Mouse (Mus musculus) limb, embryonic 13.5 days (tissue): ENCODE measurements around the gene Habp2. TPM values are rescaled to one million over a fixed set of nuclear protein-coding genes. Genes with fewer than 3 reads are reported as not detected.
A peak's percentile ranks its signal among the peaks of the same experiment; 100 is the strongest.

ENCODE experiments used
- ATAC-seq: fragments of 200-750 bp; cut with Nextera tagmentation; 2 replicates; pipeline ENCODE4 v1.8.0; 2017; ENCODE audit warnings: low read depth, moderate number of reproducible peaks, moderate TSS enrichment; ENCODE audit not compliant: low FRiP score
- H3K27ac ChIP-seq: fragments of 300-500 bp; sonication (generic); 2 replicates; pipeline ENCODE4 v1.5.1; 2015; ENCODE audit warnings: inconsistent platforms, mild to moderate bottlenecking, moderate library complexity
- H3K27me3 ChIP-seq: fragments of 300-500 bp; sonication (generic); 2 replicates; pipeline ENCODE4 v1.6.1; 2015; ENCODE audit warnings: mild to moderate bottlenecking, inconsistent platforms
- H3K36me3 ChIP-seq: fragments of 300-500 bp; sonication (generic); 2 replicates; pipeline ENCODE4 v1.6.1; 2015; ENCODE audit warnings: inconsistent platforms, mild to moderate bottlenecking, moderate library complexity
- H3K4me1 ChIP-seq: fragments of 300-500 bp; sonication (generic); 2 replicates; pipeline ENCODE4 v1.6.1; 2015; ENCODE audit warnings: inconsistent platforms
- H3K4me2 ChIP-seq: fragments of 300-500 bp; sonication (generic); replicated peaks from 2 replicates; pipeline ENCODE4 v1.6.1; 2015; ENCODE audit warnings: inconsistent platforms, mild to moderate bottlenecking, moderate library complexity
- H3K4me3 ChIP-seq: fragments of 300-500 bp; sonication (generic); 2 replicates; pipeline ENCODE4 v1.5.1; 2015; ENCODE audit warnings: moderate library complexity, mild to moderate bottlenecking, inconsistent platforms
- H3K9ac ChIP-seq: fragments of 300-500 bp; sonication (generic); 2 replicates; pipeline ENCODE4 v1.6.1; 2015; ENCODE audit warnings: mild to moderate bottlenecking, inconsistent platforms
- H3K9me3 ChIP-seq: fragments of 300-500 bp; sonication (generic); 2 replicates; pipeline ENCODE4 v1.6.1; 2016; ENCODE audit warnings: inconsistent platforms
- WGBS: fragments of 180-500 bp; shearing (Covaris S2); methylation state at CpG from one replicate; pipeline ENCODE4 v1.1.7; 2015; 5-methylcytosine and 5-hydroxymethylcytosine counted together
- polyA plus RNA-seq: library from polyadenylated mRNA; unstranded; fragments of >200 nt; fragmentation: Nextera tagmentation; extraction: Ambion mirVana; gene quantifications from 2 replicates; pipeline ENCODE4 v1.2.1, GENCODE M21; 2015

Gene Habp2
- polyA plus RNA-seq, 1 experiment from 2014 or later, result 0.10 TPM

DNA sequence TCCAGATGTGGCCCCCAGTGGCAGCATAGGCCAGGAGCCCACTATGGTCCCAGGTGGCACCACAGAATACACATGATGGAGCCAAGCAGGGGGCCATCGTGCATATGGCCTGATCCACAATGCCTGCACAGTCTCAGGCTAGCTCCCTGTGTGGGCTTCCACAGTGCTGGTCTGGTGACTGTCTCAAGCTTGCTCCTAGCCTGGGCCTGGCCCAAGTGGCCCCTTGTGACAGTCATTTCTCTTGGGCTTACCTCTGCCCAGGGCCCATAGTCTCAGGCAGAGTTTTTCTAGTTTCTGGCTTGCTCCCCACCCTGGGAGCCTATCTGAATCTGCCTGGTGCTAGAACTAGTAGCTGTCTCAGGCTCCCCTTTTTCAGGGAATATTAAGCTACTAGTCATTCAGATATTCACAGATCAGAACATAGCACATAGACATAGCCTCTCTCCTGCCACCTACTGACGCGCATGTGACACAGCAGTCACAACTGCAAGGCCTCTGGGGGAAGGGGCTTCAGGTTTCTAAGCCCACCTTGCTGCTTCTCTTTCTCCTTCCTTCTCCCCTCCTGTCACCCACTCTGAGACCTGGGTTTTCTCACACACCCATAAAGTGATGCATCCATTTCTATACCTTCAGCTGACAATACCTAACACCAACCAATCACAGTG, 9.7 kb upstream of the Habp2 start:
- Histone ChIP-seq H3K9ac (no peak overlapping the region), H3K36me3 (no peaks in the 10 kb centered on the region), H3K4me3 (no peak overlapping the region), H3K4me2 (no peak overlapping the region), H3K27me3 (peaks cover 12% of the 10 kb centered on the region; the same call in 1 of the 2 replicates), H3K4me1 (no peaks in the 10 kb centered on the region), H3K9me3 (no peaks in the 10 kb centered on the region), H3K27ac (no peak overlapping the region)
- ATAC-seq, result no peak
- 59% methylated on average over 3 of the region's 3 CpGs for WGBS

DNA sequence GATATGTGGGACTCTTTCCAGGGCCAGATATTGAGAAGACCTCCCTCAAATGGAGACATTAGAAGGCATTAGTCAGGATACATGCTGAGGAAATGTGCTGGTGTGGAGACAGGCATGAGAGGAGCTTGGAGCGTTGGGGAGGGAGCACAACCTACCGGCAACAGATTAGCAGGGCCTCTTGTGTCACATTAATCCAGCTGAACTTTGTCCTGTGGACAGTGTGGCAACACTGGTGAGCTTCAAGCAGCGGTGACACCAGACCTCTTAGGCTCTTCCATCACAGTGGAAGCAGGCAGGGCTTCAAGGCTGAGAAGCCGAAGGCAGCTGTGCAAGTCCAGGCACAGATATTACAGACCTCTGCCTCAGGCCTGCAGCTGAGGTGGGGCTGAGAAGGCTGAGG, 9.0 kb upstream of the Habp2 start:
- H3K4me2 ChIP-seq, result no peak overlapping the region
- no peaks in the 10 kb centered on the region for H3K36me3 ChIP-seq
- H3K9ac ChIP-seq, result no peak overlapping the region
- H3K4me3 ChIP-seq, result no peak overlapping the region
- 74% methylated on average over 4 of the region's 4 CpGs for WGBS
- H3K27me3 ChIP-seq, result peaks cover 12% of the 10 kb centered on the region; the same call in 1 of the 2 replicates
- H3K4me1 ChIP-seq, result no peaks in the 10 kb centered on the region
- H3K9me3 ChIP-seq, result no peaks in the 10 kb centered on the region
- no peak for ATAC-seq
- no peak overlapping the region for H3K27ac ChIP-seq

DNA sequence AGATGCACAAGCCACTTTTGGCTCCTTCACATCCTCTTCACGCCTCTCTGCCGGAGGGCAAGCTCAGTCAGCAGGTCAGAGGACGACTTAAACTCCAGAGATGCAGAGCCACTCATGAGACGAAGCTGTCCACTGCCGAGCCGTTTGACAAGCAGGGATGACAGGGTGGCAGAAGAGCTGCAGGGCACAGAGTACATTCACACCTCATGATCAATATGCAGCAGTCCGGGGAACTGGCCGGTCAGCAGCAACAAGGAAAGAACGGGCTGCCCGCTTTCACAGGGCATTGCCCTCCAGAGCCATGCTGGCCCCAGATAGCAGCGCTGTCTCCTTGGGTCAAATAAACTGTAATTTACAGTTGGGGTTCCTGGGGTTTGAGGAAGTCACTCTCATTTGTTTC, 8.6 kb upstream of the Habp2 start:
- 82% methylated on average over 11 of the region's 11 CpGs for WGBS
- no peak overlapping the region for H3K4me3 ChIP-seq

DNA sequence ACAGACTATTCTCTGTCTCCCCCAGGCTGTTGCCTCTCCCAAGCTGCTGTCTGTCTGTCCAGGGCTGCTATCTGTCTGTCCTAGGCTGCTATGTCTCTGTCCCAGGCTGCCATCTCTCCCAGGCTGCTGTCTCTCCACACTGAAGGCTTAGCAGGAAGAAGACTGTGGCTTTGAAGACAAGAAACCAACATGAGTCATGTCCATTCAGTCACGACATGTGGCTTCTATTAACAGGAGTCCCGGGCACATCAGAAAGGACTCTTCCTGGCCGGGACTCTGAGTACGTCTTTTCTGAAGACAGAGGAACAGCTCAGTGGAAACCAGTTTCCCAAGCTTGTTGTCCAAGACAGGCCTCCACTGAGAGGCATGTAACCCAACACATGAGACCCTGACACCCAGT, 1.7 kb upstream of the Habp2 start:
- H3K36me3 ChIP-seq, result no peaks in the 10 kb centered on the region
- H3K4me3 ChIP-seq, result no peak overlapping the region
- no peaks in the 10 kb centered on the region; the same call in 1 of the 2 replicates for H3K27me3 ChIP-seq
- no peaks in the 10 kb centered on the region for H3K9me3 ChIP-seq
- 17% methylated on average over 4 of the region's 4 CpGs for WGBS
- H3K4me1 ChIP-seq, result peaks cover 8% of the 10 kb centered on the region; the same call in 1 of the 2 replicates
- no peak overlapping the region for H3K4me2 ChIP-seq
- ATAC-seq, result no peak
- no peak overlapping the region for H3K27ac ChIP-seq
- H3K9ac ChIP-seq, result no peak overlapping the region

More for the DNA sequence above, 8.6 kb upstream of the Habp2 start:
- ATAC-seq, result no peak
- Histone ChIP-seq H3K9me3 (no peaks in the 10 kb centered on the region), H3K9ac (no peak overlapping the region), H3K4me1 (no peaks in the 10 kb centered on the region), H3K36me3 (no peaks in the 10 kb centered on the region), H3K4me2 (no peak overlapping the region), H3K27ac (no peak overlapping the region), H3K27me3 (peaks cover 12% of the 10 kb centered on the region; the same call in 1 of the 2 replicates)

DNA sequence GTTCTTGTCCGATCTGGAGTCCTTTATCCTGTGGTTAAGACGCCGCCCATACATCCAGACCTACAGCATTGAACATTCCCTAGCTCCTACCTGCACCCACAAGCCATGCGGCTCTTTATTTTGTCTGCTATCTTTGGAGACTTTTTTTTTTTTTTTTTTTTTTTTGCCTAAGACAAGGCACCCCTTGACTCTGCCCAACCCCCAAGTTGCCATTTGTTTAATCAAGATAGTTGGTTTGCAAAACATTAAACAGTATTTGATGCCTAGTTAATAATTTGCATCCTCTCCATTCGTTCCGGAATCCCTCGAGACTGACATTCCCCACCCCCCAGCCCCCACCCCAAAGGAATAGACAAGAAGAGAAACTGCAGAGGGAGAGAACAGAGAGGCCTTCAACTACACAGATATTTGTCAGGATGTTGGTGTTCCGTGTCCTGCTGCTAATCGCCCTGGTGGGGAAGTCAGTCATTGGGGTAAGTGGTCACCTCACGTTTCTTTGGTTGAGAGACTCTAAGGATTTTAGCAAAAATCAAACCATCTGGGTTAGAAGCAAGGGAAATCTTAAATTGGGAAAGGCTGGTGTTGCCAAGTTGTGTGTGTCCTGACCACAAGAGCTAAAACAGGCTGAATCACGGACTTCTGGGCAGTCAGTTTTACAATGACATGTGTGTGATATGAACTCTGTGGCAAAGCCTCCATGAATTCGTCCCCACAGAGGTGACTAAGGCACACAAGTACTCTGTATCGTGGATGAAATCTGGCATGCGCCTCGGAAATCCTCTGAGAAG, 837 bp downstream of the Habp2 start:
- no peak overlapping the region for H3K4me3 ChIP-seq
- no peaks in the 10 kb centered on the region; the same call in 1 of the 2 replicates for H3K27me3 ChIP-seq
- no peak overlapping the region for H3K27ac ChIP-seq
- 83% methylated on average over 15 of the region's 15 CpGs for WGBS
- H3K9me3 ChIP-seq, result no peaks in the 10 kb centered on the region
- no peak for ATAC-seq
- H3K4me1 ChIP-seq, result peaks cover 31% of the 10 kb centered on the region
- no peak overlapping the region for H3K9ac ChIP-seq
- no peak overlapping the region for H3K4me2 ChIP-seq
- H3K36me3 ChIP-seq, result no peaks in the 10 kb centered on the region

DNA sequence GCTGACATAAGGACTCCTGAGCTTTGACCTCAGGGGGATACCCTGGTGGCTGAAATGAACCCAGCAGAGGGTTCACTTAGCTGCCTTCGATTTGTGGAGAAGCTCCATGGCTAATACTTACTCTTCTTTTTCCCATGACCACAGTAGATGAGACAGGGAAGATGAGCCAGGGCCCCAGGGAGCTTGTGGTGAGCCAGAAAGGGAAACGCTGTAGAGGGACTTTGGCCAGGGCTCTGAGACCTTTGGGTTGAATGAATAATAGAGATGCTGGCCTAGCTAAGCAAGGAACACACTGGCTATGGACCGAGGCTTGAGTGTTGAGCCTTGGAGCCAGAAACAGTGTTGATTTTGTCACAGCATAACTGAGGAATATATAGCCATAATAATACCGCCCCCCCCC, 1.5 kb downstream of the Habp2 start:
- Histone ChIP-seq H3K9me3 (no peaks in the 10 kb centered on the region), H3K4me2 (no peak overlapping the region), H3K27me3 (no peaks in the 10 kb centered on the region; the same call in 1 of the 2 replicates), H3K9ac (no peak overlapping the region), H3K4me1 (peaks cover 31% of the 10 kb centered on the region), H3K36me3 (no peaks in the 10 kb centered on the region), H3K4me3 (no peak overlapping the region), H3K27ac (no peak overlapping the region)
- WGBS, result 81% methylated on average over 4 of the region's 4 CpGs
- ATAC-seq, result no peak

DNA sequence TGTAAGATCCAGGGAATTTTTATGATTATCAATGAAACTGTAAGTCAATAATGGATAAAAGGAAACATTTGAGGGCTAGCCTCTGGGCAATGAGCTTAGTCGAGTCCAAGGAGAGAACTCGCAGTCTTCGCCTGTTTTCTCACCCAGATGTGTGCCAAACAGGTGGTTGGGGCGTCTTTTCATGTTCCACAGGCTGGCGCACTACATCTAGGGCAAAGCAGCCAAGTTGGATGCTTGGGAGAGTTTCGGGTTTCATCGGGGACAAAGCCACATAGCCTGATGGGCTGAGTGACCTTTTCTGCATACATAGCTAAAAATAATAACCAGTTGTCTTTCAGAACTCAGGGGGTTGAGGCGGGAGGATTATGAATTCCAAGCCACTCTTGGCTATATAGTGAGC, 2.7 kb downstream of the Habp2 start:
- WGBS, result 83% methylated on average over 8 of the region's 8 CpGs
- H3K9ac ChIP-seq, result no peak overlapping the region
- no peaks in the 10 kb centered on the region for H3K36me3 ChIP-seq
- ATAC-seq, result no peak
- no peak overlapping the region for H3K27ac ChIP-seq
- no peak overlapping the region for H3K4me3 ChIP-seq
- no peaks in the 10 kb centered on the region for H3K9me3 ChIP-seq
- H3K27me3 ChIP-seq, result no peaks in the 10 kb centered on the region; the same call in 1 of the 2 replicates
- no peak overlapping the region for H3K4me2 ChIP-seq
- H3K4me1 ChIP-seq, result peaks cover 28% of the 10 kb centered on the region

DNA sequence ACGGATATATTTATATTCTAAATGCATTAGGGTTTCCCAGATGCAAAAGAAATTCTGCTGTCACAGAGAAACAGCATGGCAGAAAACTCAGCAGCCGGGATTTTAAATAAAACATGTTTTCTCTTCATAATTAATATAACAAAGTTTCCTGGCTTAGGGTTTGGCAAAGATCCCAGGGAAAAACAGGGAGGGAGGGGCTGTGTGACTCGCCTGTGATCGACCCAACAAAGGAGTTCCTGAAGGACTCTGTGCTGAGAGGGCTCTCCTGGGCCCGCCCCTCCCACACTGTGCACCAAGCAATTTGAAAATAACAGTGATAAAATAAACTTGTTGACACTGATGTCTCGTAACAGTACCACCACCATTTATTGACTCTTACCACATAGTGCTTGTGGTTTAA, 5.0 kb downstream of the Habp2 start:
- Histone ChIP-seq H3K4me2 (no peak overlapping the region), H3K9me3 (no peaks in the 10 kb centered on the region), H3K36me3 (no peaks in the 10 kb centered on the region), H3K27ac (peak overlapping the region; percentile 28), H3K9ac (no peak overlapping the region), H3K4me3 (no peak overlapping the region), H3K27me3 (peaks cover 6% of the 10 kb centered on the region; the same call in 1 of the 2 replicates), H3K4me1 (peaks cover 28% of the 10 kb centered on the region)
- peak; percentile 60; the same call in 1 of the 2 replicates for ATAC-seq
- 49% methylated on average over 6 of the region's 6 CpGs for WGBS

DNA sequence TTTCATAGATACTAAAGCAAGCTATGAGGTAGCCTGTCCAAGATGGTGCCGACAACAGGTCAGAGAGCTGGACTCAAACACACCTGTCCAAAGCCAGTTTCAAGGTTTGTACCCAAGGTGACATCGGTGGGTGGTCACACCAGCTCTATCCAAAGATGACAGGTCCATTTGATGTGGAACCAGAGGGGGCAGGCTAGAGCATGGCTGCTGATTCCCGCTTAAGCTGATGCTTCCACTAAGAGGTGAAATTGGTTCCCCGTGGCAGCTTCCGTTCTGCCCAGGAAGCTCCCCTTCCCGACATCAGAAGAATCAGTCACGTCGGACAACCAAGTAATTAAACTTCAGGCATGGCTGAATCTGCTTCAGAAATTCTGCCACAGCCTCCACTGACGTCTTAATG, 5.4 kb downstream of the Habp2 start:
- Histone ChIP-seq H3K4me2 (no peak overlapping the region), H3K4me3 (no peak overlapping the region), H3K27ac (no peak overlapping the region), H3K36me3 (no peaks in the 10 kb centered on the region), H3K9ac (no peak overlapping the region), H3K9me3 (no peaks in the 10 kb centered on the region), H3K4me1 (peaks cover 28% of the 10 kb centered on the region), H3K27me3 (peaks cover 6% of the 10 kb centered on the region; the same call in 1 of the 2 replicates)
- no peak for ATAC-seq
- 65% methylated on average over 9 of the region's 9 CpGs for WGBS

DNA sequence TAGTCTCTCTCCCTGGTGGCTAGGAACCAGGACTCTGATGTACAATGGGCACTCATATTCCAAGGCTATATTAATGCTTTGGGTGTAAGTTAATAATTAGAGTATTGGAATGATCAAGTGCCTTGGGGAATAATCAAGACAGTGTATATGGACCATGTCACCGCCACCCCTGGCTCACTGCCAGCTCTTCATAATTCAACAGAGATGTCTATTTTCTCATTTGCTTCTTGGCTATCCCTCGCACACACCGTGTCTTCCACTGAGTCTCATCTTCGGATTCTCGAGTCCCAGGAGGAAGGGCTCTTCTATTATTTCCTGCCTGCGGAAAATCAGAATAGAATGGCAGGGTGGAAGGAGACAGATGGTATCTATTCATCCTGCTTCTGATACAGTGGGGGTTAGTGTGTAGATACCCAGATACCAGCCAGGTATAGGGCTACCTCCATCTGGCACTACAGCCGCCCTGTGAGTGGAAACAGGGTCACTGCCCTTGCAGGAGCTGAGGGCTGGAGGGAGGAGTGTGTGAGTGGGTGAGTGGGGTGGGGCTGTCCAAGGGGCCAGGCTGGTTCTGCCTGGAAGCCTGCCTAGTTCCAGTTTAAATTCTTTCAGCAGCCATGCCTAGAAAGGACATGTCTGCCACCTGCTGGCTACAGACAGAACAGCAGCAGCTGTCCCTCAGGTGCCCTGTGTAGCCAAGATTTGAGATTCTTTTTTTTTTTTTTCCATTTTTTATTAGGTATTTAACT, 7.9 kb downstream of the Habp2 start:
- H3K9me3 ChIP-seq, result no peaks in the 10 kb centered on the region
- WGBS, result 66% methylated on average over 7 of the region's 7 CpGs
- H3K27me3 ChIP-seq, result peaks cover 6% of the 10 kb centered on the region; the same call in 1 of the 2 replicates
- 0 out of 2 replicates have a peak overlapping the region, but pooled peaks have one; percentile 4 for H3K4me2 ChIP-seq
- peak; percentile 68 for ATAC-seq
- H3K4me3 ChIP-seq, result no peak overlapping the region
- H3K4me1 ChIP-seq, result peaks cover 28% of the 10 kb centered on the region
- H3K36me3 ChIP-seq, result no peaks in the 10 kb centered on the region
- no peak overlapping the region for H3K9ac ChIP-seq
- no peak overlapping the region for H3K27ac ChIP-seq

DNA sequence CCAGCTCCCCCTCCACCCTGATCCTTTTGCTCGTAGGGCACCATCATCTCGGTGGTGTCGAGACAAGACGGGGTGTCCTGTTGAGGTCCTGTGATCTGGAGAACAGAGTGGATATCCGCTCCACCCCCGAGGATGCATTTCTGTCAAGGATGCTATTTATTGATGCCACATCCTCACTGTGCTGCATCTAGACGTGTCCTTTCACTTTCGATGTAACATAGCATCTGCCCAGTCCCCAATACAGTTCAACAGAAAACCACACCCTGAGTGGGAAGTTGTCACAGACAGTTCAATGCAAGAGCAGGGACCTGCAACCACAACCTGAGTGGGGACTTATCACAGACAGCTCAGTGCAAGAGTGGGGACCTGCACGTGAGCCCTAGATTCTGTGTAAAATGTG, 9.7 kb downstream of the Habp2 start:
- Histone ChIP-seq H3K9ac (no peak overlapping the region), H3K4me2 (no peak overlapping the region), H3K27me3 (peaks cover 6% of the 10 kb centered on the region; the same call in 1 of the 2 replicates), H3K9me3 (no peaks in the 10 kb centered on the region), H3K4me1 (peaks cover 20% of the 10 kb centered on the region), H3K36me3 (no peaks in the 10 kb centered on the region), H3K4me3 (no peak overlapping the region), H3K27ac (no peak overlapping the region)
- no peak for ATAC-seq
- WGBS, result 81% methylated on average over 9 of the region's 9 CpGs

DNA sequence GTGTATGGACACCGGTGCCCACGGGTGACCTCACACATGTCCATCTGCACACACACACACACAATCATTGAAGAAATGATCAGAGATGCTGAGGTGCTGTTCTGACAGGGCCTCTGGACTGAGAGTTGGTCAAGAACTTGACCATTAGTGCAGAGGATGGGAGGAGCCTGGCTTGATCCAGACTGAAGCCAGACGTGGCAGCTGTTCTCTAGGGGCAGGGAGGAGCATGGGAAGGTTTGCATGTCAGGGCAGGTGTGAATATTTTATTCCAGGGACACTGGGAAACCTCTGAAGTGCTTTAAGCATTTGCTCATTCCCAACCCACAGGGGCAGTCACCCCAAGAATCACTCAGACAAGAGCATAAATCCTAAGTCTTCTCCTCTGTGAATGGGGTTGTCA, 10.3 kb downstream of the Habp2 start:
- Histone ChIP-seq H3K27ac (no peak overlapping the region), H3K27me3 (peaks cover 6% of the 10 kb centered on the region; the same call in 1 of the 2 replicates), H3K9ac (no peak overlapping the region), H3K4me2 (no peak overlapping the region), H3K9me3 (no peaks in the 10 kb centered on the region), H3K4me1 (peaks cover 14% of the 10 kb centered on the region), H3K4me3 (no peak overlapping the region), H3K36me3 (no peaks in the 10 kb centered on the region)
- WGBS, result 67% methylated on average over 3 of the region's 3 CpGs
- ATAC-seq, result no peak
